Mouse (Mus musculus) telencephalon, adult 2 months (tissue): ENCODE results near the gene Ttn.

Source experiments
- DNase-seq: peaks from one replicate; pipeline ENCODE4 v3.0.0-alpha.2; 2011; ENCODE audit warnings: low read depth, low spot score

The Ttn gene

GRCm38 (mm10) chr2:76714984-76715383, 267.4 kb downstream of the Ttn start:
- no peak for DNase-seq

- no peak for DNase-seq
Measured at GRCm38 (mm10) chr2:76708512-76708911, 273.8 kb downstream of the Ttn start.

DNA sequence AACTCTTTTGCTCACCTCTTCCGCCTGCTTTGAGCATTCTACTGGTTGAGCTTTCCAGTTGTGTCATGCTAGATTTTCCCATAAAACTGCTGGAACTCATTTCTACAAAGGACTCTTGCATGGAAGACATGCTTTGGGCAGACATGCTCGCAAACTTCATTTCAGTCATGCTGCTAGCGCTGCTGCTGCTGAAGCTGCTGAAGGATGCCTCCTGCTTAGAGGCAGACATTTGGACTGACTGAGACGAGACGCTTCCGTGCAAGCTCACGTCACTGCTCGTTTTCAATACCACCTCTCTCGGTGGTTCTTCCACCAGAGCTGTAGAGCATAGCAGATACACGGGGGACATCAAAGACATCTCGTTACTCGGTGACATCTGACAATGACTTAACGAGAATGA, 276.7 kb downstream of the Ttn start:
- no peak for DNase-seq

DNA sequence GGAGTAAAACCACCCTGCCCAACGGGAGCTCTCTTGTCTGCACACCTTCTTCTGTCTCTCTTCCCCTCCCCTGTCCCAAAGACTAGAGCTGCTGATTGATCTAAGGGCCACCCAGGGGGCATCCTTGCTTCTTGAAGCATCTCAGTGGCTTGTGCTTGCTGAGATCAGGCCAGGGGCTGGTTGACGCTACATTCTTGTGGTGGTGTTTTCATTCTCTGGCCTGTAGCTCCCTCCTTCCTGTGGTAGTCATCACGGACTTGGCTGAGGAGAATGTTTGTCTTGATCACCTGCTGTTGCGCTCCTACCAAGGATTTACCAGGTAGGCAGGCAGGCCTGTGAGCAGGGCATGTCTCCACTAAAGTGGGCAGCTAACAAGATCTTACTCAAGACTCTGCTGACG, 279.6 kb downstream of the Ttn start:
- DNase-seq = no peak

- DNase-seq = no peak
Measured at GRCm38 (mm10) chr2:76702188-76702587, 280.2 kb downstream of the Ttn start.

- DNase-seq = no peak
Measured at GRCm38 (mm10) chr2:76695290-76695689, 287.1 kb downstream of the Ttn start.

GRCm38 (mm10) chr2:76693765-76694164, 288.6 kb downstream of the Ttn start:
- DNase-seq = no peak

DNA sequence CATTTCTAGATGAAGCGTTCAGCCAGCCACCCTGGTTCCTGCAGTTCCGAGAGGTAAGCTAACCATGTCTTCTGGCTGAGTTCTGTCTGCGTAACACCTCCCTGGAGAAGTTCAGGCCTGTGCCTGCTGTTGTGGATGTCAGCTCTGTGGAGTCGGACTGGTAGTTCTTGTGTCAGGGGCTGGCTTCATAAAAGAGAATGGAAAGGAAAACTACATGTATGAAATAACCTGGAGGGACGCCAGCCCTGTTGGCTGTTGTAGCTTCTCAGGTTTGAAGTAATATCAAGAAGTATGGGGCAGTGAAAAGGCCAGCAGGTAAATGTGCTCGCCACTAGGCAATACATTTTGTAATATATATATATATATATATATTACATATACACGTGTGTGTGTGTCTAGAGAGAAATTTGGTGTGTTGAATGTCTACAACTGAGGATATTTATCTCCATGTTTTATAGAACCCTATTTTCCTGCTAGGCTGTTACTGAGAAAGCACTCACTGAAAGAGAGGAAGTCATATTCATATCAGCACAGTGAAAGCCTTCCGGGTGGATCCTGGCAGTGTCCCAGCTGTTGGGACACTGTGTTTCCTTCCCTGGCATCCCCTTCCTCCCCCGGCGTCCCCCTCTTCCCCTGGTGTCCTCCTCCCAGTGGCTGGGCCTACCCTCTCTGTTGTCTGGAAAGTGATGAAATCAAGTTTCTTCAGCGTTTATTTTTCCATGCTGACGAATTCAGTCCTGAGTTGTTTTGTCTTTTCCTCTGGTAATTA, 291.7 kb downstream of the Ttn start:
- no peak for DNase-seq

- no peak for DNase-seq
Measured at GRCm38 (mm10) chr2:76688162-76688561, 294.2 kb downstream of the Ttn start.

- no peak for DNase-seq
Measured at GRCm38 (mm10) chr2:76687608-76688007, 294.7 kb downstream of the Ttn start.

GRCm38 (mm10) chr2:76686986-76687385, 295.4 kb downstream of the Ttn start:
- DNase-seq = no peak

GRCm38 (mm10) chr2:76682301-76682700, 300.0 kb downstream of the Ttn start:
- no peak for DNase-seq

DNA sequence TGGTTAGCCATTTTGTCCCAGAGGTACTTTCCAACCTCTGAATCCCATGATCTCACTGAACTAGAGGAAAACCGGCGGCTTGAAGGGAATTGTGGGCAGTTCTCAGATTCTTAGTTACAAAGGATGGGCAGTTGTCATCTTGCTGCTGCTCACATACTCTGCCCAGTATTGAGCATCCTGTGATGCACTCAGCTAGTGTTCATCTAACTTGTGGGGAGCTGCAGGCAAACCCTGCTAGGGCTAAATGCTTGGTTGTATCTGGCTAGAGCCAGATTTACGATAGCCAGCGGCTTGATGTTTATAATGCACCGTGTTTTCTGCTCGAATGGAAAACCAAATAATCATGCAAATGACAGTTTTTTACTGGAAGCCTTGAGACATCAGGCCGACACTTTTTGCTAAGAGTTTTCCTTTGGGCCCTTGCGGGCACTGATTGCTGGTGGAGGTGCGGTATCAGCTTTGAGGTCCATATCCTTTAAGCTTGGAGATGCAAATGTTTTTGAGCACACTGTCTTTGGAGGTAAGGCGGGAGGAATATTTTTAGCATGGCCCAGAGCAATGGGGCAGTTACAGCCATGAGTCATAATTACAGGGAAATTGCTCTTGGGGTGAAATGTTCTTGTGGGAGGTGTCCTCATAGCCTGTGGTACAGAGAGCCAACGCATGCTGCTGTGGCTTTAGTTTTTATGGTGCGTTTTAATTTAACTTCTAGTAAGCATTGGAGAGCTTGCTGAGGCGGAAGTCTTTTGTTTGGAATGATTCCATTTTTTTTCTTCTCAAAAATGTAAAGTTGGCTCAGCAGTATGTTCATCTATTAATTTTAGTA, 305.7 kb downstream of the Ttn start:
- DNase-seq = no peak

DNA sequence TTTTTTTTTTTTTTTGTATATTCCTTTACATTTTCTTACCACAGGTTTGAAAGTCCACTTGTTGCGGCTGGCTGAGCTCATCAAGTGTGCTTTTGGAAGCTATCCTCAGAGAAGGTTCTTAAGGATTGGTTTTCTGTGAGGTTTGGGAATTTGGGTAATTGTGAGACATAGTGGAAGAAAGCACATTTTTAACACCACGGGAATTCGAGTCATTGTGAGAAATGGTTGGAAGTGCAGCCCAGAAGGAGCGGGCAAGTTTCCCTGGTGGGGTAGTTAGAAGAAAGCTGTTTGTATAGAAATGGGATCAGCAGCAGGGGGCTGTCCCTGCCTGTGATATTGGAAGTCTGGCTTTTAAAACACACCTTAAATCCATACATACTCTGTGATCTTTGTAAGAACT, 306.4 kb downstream of the Ttn start:
- DNase-seq = no peak

DNA sequence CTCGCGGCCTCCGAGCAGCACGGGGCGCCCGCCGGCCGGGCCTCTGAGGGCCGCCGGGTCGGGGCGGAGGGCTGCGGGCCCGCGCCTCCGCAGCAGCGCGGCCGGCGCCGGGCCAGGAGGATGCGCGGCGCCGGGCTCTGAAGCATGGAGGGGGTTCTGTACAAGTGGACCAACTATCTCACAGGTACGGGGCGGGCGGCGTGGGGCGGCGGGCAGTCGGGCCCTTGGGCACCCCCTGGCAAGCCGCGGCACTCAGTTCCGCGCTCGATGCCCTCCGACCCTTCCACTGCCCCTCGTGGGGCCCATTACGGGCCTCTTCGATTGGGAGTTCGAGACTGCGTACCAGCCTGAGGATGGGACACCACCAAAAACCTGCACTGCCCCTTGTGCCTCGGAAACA, 306.9 kb downstream of the Ttn start:
- no peak for DNase-seq

DNA sequence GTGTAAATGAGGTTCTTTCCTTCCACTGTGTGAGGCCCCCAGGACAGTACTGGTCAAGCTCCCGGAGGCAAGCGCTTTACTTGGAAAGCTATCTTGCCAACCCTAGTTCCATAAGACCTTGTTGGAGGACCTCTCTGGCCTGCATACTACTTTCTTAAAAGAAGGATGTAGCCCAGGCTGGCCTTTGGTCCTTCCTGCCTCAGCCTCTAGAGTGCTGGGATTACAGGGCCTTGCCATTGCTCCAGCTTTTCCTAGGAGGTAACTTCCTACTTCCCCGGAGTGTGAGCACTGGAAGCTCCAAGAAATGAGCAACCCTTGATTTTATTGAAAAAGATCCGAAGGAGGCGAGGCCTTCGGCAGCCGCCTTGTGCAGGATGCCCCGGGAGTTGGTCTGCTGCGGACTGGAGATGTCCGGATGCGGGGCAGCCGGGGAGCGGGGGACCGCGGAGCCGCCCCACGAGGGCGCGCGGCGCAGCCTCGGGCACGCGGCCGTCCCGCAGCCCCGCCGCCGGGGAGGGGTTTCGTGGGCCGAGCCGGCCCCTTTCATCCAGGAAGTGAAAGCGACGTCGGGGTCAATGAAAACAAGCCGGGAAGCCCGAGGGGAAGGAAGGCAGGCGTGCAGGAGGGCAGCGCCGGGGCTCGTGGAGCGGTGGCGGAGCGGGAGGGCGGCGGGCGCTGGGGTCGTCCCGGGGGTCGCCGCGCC, 307.5 kb downstream of the Ttn start, which contains the start of gene Plekha3:
Gene Plekha3 (plus strand): TSS at position 557 of the 703 bp plus-strand sequence.
- peak; percentile 66 for DNase-seq

GRCm38 (mm10) chr2:76673472-76674081, 308.8 kb downstream of the Ttn start:
- no peak for DNase-seq

- DNase-seq = peak; percentile 79
Measured at GRCm38 (mm10) chr2:76672966-76673392, 309.4 kb downstream of the Ttn start, which contains the start of gene Fkbp7. Fkbp7 (minus strand) TSS chr2:76673116.

DNA sequence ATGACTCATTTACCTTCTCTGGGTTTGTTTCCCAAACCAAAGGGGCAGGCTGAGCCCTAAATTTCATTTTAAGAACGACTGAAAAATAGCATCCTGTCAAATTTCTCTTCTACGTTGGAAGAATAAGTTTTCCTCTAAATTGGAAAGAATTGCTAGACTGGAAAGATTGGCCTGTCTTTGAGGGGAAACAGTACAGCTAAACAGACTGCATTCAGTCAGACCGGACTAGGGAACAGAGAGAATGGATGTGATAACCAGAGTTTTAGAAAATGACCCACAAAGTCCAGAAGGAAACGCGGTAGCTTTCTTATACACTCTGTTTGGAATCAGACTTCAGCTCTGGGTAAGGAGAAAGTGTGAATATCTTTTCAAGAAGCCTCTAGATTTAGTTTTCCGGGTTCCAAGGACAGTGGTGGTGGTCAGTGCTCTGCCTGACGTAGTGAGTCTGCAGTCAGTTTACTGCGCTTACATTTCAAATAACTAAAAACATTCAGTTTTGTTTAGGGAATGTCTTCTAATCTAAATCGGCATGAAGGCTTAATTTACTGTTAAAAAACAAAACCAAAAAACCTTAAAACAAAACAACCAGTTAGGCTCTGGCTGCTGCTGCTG, 310.1 kb downstream of the Ttn start:
- DNase-seq = no peak

DNA sequence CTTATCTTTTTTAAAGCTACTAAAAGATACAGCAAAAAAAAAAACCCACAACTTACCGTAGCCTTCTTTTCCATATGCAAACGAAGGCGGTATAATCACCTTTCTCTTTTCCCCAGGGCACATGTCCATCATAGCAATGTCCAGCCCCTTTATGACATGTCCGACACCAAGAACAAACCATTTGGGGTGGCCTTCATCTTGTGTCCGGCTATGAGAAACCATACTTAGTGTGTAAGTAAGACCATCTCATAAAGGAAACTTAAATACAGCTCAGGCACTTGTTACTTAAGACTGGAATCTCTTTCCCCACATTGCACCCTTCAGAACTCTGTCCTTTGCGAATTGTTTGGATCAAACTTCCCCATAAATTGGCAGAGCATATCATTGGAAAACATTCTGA, 310.7 kb downstream of the Ttn start:
- no peak for DNase-seq

- no peak for DNase-seq
Measured at GRCm38 (mm10) chr2:76667200-76667599, 315.1 kb downstream of the Ttn start.
